Comparison of ENCODE assay signal across 20 mouse cellular contexts in the genomic region with DNA sequence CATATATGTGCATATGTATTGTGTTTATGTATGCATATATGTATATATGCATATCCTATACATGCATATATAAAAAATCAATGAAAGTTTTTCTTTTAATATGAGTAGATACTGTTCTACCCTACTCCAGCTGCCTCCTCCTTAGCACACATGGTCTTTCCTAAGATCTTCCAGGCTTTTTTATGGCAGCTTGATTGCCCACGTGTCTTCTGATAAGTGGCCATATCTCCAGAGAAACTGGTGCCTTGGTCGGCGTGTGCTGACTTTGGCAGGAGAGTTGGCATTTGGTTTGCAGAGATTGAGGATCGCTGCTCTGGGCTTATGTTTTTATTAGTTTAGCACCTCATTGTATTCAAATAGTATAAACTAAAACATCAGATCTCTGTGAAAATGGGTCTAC.
"Had no signal": no experiment of that assay in that cellular context is flagged by ENCODE, and none has a peak within 500 bp of the region (broad histone marks: within the 10 kb centered on the region; RNA-seq: fewer than 3 reads in every experiment).

No protein-coding gene starts in this region.

- H3K4me1 ChIP-seq: hindbrain, embryonic 13.5 days; hindbrain, embryonic 15.5 days; limb, embryonic 15.5 days; liver, embryonic 12.5 days had no signal

- H3K9ac ChIP-seq: hindbrain, embryonic 13.5 days; hindbrain, embryonic 15.5 days; limb, embryonic 13.5 days; limb, embryonic 15.5 days; liver, embryonic 12.5 days; liver, embryonic 14.5 days had no signal

- H3K9me3 ChIP-seq: hindbrain, embryonic 15.5 days; limb, embryonic 15.5 days; liver, embryonic 12.5 days had no signal

- H3K27ac ChIP-seq: heart, embryonic 10.5 days; hindbrain, embryonic 13.5 days; hindbrain, embryonic 15.5 days; hindbrain, postnatal 0 days; kidney, postnatal 0 days; limb, embryonic 13.5 days; limb, embryonic 15.5 days; liver, embryonic 12.5 days; liver, embryonic 14.5 days had no signal

- H3K4me2 ChIP-seq: hindbrain, embryonic 13.5 days; hindbrain, embryonic 15.5 days; limb, embryonic 13.5 days; limb, embryonic 15.5 days; liver, embryonic 12.5 days had no signal

- DNase-seq: gastrocnemius, postnatal 14 days; gastrocnemius, postnatal 36 days; heart, adult 11 months; heart, postnatal 10 days; kidney, adult 18-20 months; kidney, adult 8-10 months; kidney, postnatal 14 days; kidney, postnatal 36 days; layer of hippocampus, adult 9-11 months; layer of hippocampus, postnatal 36 days; left cerebral cortex, postnatal 4 days had no signal

- H3K4me3 ChIP-seq: heart, embryonic 10.5 days; hindbrain, embryonic 13.5 days; hindbrain, embryonic 15.5 days; limb, embryonic 13.5 days; limb, embryonic 15.5 days; liver, embryonic 12.5 days had no signal

- H3K36me3 ChIP-seq: heart, embryonic 10.5 days; hindbrain, embryonic 15.5 days; limb, embryonic 13.5 days; limb, embryonic 15.5 days; liver, embryonic 12.5 days had no signal

- ATAC-seq: hindbrain, postnatal 0 days; liver, embryonic 12.5 days had no signal

- H3K27me3 ChIP-seq: hindbrain, embryonic 13.5 days; hindbrain, embryonic 15.5 days; limb, embryonic 15.5 days; liver, embryonic 12.5 days had no signal
